Mouse (Mus musculus): ENCODE data around the gene Fbxo46.
A peak's percentile ranks its signal among the peaks of the same experiment; 100 is the strongest.
"Not testable (repeated sequence)": the region's sequence is repeated elsewhere in the genome, so short reads cannot be mapped to it uniquely, and the experiment has no call there.

Gene Fbxo46

DNA sequence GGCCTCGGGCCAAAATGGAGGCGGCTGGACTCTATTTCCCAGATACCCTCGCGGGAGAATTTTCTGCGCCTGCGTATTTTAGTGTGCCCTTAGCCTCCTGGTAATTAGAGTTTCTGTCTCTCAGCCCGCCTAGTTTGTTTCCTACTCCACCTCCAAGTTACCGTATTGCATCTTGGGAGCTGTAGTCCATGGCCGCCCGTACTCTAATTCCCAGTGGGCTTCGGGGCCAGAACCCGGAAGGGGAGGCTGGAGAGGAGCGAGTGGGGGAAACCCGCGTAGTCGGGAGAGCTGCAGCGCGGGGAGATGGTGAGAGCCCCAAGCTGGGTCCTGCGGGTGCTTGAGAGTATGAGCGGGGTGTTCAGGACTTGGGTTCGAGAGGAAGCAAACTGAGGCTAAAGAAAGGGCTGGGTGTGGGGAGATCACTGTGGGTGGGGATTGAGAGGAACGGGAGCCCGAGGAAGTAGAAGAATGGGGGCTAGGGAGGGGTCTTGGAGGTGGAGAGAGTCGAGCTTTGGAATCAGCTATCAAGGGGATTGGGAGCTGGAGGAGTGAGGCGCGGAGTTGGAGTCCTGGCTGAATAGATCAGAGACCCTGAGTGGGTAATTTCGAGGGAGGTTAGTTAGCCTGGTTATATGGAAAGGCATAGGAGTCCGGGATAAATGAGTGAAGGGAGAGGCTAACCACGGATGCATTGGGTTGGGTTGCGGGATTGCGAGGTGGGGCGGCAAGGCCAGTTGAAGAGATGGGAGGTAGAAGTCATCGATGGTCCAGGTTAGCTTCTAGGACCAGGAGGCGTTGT, at the start of gene Fbxo46:
Fbxo46 (plus strand) TSS at position 229 of the 799 bp plus-strand sequence.
- peak; percentile 97 for DNase-seq (ENCODE audit: low spot score)

DNA sequence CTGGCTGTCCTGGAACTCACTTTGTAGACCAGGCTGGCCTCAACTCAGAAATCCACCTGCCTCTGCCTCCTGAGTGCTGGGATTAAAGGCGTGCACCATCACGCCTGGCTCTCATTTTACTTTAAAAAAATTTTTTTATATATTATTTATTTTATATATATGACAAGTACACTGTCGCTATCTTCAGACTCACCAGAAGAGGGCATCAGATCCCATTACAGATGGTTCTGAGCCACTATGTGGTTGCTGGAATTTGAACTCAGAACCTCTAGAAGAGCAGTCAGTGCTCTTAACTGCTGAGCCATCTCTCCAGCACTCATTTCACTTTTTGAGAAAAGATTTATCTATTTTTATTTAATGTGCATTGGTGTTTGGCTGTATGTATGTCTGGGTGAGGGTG, 48.6 kb upstream of the Fbxo46 start:
- DNase-seq (ENCODE audit: low spot score), result not testable (repeated sequence)

DNA sequence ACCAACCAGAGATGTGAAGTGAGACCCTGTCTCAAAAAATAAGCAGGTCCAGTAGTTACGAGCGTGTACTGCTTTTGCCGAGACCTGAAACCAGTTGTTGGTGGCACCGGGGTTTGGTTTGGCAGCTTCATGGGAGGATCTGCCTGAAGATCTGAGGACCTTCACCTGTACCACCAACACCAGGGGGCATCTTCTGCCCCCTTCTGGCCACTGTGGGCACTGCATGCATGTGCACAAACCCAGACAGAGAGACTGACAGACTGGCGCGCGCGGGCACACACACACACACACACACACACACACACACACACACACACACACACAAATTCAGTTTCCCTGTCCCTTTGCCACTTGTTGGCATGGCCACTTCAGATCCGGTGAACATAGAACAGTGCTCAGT, 46.2 kb upstream of the Fbxo46 start:
- DNase-seq (ENCODE audit: low spot score), result no peak

DNA sequence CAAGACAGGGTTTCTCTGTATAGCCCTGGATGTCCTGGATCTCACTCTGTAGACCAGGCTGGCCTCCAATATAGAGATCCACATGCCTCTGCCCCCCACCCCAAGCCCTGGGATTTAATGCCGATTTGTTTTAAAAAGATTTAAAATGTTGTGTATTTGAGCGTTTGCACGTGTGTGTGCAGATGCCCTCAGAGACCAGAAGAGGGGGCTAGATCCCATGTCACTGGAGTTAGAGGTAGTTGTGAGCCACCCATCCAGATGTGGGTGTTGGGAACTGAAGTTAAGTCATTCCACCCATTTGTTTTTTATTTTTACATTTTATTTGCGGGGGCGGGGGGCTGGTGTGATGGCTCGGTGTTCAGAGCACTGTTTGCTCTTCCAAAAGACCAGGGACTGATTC, 45.2 kb upstream of the Fbxo46 start:
- DNase-seq (ENCODE audit: low spot score), result no peak

DNA sequence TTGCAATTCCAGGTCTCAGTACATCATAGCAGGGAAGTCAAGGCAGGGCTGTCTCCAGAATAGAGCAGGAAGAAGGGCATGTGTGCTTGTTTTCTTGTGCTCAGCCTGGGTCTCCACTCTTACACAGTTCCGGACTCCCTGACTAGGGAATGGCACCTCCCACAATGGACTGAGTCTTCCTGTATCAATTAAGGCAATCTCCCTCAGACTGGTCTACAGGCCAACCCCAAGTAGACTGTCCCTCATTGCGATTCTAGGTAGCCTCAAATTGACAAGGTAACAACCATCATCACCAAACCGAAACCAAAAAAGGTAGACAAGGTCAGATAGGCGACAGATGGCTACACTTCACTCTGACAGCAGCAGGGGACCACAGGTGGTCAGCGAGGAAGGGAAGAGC, 44.4 kb upstream of the Fbxo46 start:
- no peak for DNase-seq (ENCODE audit: low spot score)

DNA sequence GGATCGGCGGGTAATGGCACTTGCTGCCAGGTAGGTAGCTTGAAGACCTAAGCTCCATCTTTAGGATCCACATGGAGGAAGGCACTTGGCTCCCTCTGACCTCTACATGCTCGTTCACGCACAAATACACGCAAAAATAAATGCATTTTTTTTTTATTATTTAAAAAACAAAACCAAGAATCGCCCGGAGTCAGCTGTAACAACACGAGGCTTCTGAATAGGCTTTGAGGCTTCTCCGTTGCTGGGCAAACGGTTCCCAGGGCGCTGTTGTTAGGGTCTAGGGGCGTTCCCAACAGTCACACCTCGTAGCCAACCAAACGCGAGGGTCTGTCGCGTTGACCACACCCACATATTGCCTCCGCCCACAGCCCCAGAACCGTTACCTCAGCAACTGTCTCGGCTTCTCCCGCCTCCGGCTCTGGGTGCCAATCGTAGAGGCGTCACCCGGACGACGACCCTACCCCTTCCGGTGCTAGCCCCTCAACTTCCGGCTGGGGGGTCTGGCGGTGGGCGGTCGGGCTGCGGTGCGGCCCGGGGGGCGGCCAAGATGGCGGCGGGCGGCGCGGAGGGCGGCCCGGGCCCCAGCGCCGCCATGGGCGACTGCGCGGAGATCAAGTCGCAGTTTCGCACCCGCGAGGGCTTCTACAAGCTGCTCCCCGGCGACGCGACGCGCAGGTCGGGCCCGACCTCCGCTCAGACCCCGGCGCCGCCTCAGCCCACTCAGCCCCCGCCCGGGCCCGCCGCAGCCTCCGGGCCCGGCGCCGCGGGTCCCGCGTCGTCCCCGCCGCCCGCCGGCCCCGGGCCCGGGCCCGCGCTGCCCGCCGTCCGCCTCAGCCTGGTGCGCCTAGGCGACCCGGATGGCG, 43.7 kb upstream of the Fbxo46 start, which contains the start of gene Dmwd:
Dmwd (plus strand) TSS at position 505 of the 863 bp plus-strand sequence.
- DNase-seq (ENCODE audit: low spot score), result peak; percentile 96

DNA sequence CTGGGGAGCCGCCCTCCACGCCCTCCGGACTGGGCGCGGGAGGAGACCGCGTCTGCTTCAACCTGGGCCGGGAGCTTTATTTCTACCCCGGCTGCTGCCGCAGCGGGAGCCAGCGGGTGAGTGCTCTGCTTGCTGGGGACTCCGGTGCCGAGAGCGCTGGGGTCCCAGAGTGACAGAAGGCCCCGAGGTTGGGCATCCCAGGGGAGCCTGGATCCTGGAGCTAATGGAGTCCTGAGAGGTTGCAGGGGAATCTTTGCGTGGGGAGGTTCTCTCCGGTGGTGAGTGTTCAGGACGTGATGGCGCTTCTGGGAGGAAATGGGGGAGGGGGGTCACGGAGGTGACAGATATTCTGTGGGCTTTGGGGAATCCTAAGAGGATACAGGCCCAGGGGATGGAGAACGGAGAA, 43.1 kb upstream of the Fbxo46 start:
- DNase-seq (ENCODE audit: low spot score), result peak; percentile 50

DNA sequence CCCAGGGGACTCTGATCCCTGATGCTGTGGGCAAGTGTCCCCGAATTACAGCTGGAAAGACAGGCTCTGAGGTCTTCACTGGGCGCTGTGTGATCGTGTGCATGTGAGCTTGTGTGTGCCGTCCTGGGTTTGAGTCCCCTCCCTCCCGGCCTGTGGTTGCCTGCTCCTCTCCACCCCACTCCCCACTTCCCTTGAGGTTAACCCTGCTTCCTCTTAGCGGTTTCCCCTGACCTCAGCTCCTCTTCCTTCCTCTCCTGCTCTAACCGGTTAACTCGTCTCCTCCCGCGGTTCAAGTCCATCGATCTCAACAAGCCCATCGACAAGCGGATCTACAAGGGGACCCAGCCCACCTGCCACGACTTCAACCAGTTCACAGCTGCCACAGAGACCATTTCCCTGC, 41.9 kb upstream of the Fbxo46 start:
- DNase-seq (ENCODE audit: low spot score), result no peak

DNA sequence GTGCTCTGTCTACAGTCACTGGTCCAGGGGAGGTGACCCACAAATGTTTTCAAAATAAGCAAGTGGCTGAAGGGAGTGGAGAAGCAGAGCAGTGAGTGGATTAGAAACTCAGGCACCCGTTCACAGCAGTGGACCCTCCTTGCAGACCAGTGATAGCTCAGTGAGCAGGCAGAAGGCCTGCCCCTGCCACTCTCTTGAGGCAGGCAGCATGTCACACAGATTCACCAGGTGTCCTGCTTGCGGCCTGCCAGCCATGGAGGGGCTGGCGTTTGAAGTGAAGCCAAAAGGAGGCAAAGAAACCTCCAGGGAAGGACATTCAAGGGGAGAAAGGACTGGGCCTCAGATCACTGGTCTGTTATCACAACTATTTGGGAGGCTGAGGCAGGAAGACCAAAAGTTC, 40.9 kb upstream of the Fbxo46 start:
- no peak for DNase-seq (ENCODE audit: low spot score)

DNA sequence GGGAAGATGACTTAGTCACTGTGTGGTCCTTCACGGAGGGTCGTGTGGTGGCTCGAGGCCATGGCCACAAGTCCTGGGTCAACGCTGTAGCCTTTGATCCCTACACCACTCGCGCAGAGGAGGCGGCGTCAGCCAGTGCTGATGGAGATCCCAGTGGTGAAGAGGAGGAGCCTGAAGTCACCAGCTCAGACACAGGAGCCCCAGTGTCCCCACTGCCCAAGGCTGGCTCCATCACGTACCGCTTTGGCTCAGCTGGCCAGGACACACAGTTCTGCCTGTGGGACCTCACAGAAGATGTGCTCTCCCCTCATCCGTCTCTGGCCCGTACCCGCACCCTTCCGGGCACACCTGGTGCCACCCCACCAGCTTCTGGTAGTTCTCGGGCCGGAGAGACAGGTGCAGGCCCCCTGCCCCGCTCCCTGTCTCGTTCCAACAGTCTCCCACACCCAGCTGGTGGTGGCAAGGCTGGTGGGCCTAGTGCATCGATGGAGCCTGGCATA, 39.2 kb upstream of the Fbxo46 start:
- no peak for DNase-seq (ENCODE audit: low spot score)

DNA sequence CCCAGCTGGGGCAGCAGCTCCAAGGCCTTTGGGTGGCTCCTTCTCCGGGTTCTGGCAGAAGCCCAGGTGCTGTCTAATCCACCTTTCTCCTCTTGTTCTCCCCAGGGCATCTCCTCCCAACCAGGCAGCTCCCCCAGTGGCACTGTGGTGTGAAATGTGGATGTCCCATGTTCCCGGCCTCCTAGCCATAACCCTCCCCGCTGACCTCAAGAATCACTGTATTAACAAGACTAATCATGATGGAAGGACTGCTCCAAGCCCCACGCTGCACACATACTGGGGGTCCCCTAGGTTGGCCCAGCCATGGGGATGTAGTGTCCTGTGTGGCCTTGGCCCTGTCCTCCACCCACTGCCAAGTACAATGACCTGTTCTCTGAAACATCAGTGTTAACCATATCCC, 37.5 kb upstream of the Fbxo46 start:
- no peak for DNase-seq (ENCODE audit: low spot score)

DNA sequence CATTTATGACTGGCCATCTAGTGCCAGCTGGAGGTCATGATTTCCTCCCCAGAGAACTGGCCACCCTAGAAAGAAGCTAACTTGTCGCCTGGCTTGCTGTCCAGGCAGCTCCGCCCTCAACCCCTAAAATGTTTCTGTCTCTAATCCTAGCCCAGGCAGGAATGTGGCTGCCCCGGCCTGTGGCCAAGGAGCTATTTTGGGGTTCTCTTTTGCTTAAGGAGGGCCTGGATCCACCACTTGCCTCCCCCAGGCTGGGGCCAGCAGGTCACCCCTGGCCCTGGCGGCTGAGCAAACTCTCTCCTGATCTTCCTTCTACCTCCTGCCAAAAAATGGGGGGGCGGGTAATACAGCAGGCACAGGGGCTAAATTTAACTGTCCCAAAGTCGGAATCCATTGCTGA, 36.6 kb upstream of the Fbxo46 start:
- no peak for DNase-seq (ENCODE audit: low spot score)

DNA sequence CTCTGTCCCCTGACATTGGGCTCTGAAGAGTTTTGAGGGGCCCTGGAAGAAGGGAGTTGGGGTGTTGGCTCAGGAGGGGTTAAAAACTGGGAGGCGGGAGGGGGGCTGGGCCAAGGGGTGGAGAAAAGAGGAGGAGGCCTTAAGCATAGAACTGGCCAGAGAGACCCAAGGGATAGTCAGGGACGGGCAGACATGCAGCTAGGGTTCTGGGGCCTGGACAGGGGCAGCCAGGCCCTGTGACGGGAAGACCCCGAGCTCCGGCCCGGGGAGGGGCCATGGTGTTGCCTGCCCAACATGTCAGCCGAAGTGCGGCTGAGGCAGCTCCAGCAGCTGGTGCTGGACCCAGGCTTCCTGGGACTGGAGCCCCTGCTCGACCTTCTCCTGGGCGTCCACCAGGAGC, 36.0 kb upstream of the Fbxo46 start, which contains the start of gene Dmpk:
Dmpk (plus strand) TSS at position 149 of the 400 bp plus-strand sequence.
- peak; percentile 29 for DNase-seq (ENCODE audit: low spot score)

DNA sequence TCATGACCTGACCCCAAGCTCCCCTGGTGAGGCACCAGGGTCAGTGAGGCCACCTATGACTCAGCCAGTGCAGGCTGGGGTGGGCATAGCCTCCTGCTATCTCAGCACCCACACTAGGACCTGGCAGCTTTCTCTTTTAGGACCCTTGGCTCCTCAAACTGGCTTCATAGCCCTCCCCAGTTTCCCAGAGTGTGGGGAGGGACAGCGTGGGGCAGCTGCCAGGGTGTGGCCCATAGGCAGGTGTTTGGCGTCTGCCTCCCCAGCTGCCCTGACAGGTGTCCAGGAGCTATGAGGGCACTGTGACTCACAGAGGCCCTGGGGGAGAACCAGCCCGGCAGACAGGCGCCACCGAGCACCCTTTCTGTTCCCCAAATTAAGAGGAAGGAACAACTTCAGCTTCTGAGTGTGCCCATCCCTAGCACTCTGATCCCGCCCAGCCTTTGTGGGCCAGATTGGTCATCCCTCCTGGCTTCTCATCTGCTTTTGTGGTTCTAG, 35.3 kb upstream of the Fbxo46 start:
- DNase-seq (ENCODE audit: low spot score), result peak; percentile 22

DNA sequence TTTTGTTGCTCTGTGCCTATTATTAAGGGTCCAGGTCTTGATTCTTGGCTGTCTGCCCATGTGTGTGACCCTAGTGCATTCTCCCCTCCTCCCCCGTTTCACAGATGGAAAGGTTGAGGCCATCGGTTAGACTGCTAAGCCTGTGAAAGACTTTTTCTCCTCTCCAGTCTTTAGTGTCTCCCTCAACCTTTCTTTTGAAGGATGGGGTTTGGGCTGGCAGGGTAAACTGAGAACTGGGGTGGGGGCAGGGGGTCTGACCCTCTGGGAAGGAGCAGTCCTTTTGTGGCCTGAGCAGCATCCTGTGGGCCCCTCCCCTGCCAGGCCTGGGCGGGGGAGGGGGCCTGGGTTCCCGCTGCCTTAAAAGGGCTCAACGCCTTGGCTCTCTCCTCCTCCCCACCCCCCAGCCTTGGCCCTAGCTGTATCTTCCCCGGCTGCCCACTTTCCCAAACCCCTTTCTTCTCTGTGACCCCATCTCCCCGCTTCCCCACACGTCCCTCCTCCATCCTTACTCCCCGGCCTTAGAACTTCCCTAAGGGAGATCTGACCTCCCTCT, 34.7 kb upstream of the Fbxo46 start:
- no peak for DNase-seq (ENCODE audit: low spot score)

DNA sequence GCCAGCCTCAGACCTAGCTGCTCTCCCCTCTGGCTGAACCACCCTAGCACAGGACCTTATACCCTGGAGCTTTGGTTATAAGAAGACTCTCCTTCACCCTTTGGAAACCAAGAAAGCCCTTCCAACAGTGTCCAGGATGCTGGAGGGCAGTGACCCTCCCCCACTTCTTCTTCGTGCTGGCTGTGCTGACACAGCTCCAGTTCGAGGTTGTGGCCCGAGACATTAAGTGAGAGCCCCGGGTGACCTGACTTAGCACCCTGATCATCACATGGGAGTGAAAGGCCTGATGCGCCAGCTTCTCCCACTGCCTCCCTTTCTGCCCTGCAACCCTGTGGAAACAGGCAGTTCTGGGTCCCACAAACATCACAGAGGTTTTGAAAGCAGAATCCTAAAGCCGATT, 34.2 kb upstream of the Fbxo46 start:
- no peak for DNase-seq (ENCODE audit: low spot score)

DNA sequence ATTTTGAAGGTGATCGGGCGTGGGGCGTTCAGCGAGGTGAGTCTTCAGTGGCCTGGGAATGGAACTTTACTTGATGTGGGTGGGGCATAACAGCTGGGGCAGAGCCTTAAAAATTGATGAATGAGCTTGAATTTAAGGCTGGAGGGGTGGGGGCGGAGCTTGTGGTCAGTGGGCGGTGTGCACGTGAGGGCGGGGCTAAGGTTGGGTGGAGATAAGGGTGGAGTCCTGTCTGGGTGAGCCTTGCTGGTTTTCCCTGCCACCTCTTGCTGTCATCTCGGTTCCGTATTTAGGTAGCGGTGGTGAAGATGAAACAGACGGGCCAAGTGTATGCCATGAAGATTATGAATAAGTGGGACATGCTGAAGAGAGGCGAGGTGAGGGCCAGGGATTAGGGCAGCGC, 33.6 kb upstream of the Fbxo46 start:
- no peak for DNase-seq (ENCODE audit: low spot score)

DNA sequence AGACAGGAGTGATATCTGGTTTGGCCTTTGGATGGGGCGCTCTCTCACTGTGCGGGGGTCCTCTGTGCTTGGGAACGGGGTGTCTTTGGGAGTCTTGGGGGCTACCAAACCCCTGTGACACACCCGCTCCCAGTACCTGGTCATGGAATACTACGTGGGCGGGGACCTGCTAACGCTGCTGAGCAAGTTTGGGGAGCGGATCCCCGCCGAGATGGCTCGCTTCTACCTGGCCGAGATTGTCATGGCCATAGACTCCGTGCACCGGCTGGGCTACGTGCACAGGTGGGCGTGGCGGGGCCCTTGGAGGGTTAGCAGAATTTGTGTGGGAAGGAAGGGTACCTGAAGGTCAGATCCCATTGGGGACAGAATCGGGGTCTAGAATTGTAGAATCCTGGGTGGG, 32.9 kb upstream of the Fbxo46 start:
- DNase-seq (ENCODE audit: low spot score), result no peak

DNA sequence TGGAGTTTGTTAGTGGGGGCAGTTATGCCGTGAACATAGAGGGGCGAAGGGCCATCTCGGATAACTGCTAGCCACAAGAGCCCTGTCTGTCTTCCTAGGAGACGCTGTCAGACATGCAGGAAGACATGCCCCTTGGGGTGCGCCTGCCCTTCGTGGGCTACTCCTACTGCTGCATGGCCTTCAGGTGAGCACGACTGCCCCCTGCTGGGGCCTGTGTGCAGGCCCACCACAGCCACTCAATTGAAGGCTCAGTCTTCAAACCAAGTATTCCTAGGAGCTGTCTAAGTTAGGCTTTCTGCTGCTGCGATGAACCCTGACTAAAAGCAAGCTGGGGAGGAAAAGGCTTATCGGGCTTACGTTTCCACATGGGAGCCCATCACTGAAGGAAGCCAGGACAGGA, 30.8 kb upstream of the Fbxo46 start:
- peak; percentile 53 for DNase-seq (ENCODE audit: low spot score)

DNA sequence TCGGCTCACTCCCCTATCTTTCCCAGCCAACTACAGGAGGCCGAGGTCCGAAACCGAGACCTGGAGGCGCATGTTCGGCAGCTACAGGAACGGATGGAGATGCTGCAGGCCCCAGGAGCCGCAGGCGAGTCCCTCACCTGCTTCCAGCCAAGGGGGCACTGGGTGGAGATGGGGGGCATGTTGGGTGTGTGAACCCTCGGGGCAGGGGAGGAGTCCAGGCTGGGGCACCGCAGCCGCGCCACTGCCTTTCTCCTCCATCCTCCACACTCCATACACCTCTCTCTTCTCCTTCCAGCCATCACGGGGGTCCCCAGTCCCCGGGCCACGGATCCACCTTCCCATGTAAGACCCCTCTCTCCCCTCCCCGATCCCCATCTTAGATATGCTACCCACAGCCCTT, 27.7 kb upstream of the Fbxo46 start:
- no peak for DNase-seq (ENCODE audit: low spot score)

DNA sequence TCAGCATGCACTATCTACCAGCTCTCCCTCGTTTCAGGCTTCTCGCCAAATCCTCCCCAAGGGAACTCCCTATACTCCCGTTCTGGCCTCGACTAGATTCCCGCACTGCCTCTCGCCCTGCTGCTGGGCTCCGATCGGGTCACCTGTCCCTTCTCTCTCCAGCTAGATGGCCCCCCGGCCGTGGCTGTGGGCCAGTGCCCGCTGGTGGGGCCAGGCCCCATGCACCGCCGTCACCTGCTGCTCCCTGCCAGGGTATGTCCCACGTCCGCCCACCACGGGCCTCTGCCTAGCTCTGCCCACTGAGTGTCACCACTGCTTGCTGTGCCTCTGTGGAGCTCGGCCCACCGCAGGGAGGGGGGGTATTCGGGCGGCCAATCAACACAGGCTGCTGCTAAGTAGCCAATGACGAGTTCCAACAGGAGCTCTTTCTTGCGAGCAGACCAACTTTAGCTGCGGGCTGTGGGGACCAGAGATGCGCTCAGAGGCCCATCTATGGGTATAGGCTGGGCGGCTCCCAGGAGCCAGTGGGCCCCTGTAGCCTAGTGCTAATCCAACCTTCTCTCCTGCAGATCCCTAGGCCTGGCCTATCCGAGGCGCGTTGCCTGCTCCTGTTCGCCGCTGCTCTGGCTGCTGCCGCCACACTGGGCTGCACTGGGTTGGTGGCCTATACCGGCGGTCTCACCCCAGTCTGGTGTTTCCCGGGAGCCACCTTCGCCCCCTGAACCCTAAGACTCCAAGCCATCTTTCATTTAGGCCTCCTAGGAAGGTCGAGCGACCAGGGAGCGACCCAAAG, 27.1 kb upstream of the Fbxo46 start:
- DNase-seq (ENCODE audit: low spot score), result peak; percentile 46

DNA sequence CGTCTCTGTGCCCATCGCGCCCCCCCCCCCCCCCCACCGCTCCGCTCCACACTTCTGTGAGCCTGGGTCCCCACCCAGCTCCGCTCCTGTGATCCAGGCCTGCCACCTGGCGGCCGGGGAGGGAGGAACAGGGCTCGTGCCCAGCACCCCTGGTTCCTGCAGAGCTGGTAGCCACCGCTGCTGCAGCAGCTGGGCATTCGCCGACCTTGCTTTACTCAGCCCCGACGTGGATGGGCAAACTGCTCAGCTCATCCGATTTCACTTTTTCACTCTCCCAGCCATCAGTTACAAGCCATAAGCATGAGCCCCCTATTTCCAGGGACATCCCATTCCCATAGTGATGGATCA, 26.5 kb upstream of the Fbxo46 start:
- peak; percentile 84 for DNase-seq (ENCODE audit: low spot score)

All from MN1 (cell line).